Mouse (Mus musculus) thymus, adult 2 months (tissue): ENCODE measurements around the gene Bdkrb1.

Experiments used
- CTCF ChIP-seq: fragments of 200-500 bp; IDR thresholded peaks from 2 replicates; pipeline ENCODE4 v1.5.1; 2012; ENCODE audit warnings: mild to moderate bottlenecking, control low read depth, low read length, moderate library complexity, borderline replicate concordance; ENCODE audit not compliant: control insufficient read depth, poor library complexity, insufficient read depth; ENCODE audit errors: extremely low read depth
- POLR2A ChIP-seq: fragments of 200-500 bp; IDR thresholded peaks from 2 replicates; pipeline ENCODE4 v1.6.1; 2012; ENCODE audit warnings: mild to moderate bottlenecking, low read length, control low read depth, moderate library complexity; ENCODE audit not compliant: control insufficient read depth, poor library complexity, insufficient read depth; ENCODE audit errors: extremely low read depth

- no peak for TF ChIP-seq CTCF
- TF ChIP-seq POLR2A = no peak
Observed at GRCm38 (mm10) chr12:105557250-105557925, 45.5 kb upstream of the Bdkrb1 start.
